In genomic region chr2:163237999-163238529, GRCm38 (mm10) we compare ENCODE assay signal across 12 mouse cellular contexts. TPM values are rescaled to one million over a fixed set of nuclear protein-coding genes. Genes with fewer than 3 reads are reported as not detected.
DNase-seq lines count a peak whose midpoint lies in the region; ATAC-seq lines count a peak whose summit lies in the region.
"Had no signal": no experiment of that assay in that cellular context is flagged by ENCODE, and none has a peak within 500 bp of the region (broad histone marks: within the 10 kb centered on the region; RNA-seq: fewer than 3 reads in every experiment).

No protein-coding gene starts in this region.

- H3K27me3 ChIP-seq in heart, embryonic 12.5 days (replicated peaks) = peaks cover 6% of the 10 kb centered on the region; the same call in 1 of the 2 replicates
- H3K27me3 ChIP-seq in lung, embryonic 15.5 days = no peaks in the 10 kb centered on the region
- H3K27me3 ChIP-seq in hindbrain, embryonic 14.5 days (ENCODE audit: control insufficient read depth, insufficient read depth, low read length) = no peaks in the 10 kb centered on the region
- no peaks in the 10 kb centered on the region for H3K27me3 ChIP-seq in neural tube, embryonic 14.5 days (ENCODE audit: control insufficient read depth, insufficient read depth, low read length)
- H3K27me3 ChIP-seq in liver, embryonic 12.5 days (replicated peaks) = peaks cover 34% of the 10 kb centered on the region
- peaks cover 2% of the 10 kb centered on the region; the same call in 1 of the 2 replicates for H3K27me3 ChIP-seq in intestine, embryonic 15.5 days (replicated peaks)
- H3K27me3 ChIP-seq: heart, embryonic 13.5 days had no signal

- ATAC-seq in heart, embryonic 12.5 days (ENCODE audit: insufficient number of reproducible peaks, low FRiP score) = no peak
- peak; percentile 75; the same call in 1 of the 2 replicates for ATAC-seq in lung, embryonic 15.5 days (ENCODE audit: borderline replicate concordance, extremely low read depth, low FRiP score, low TSS enrichment)
- ATAC-seq in hindbrain, embryonic 14.5 days (ENCODE audit: low FRiP score) = peak; percentile 74
- ATAC-seq in neural tube, embryonic 14.5 days (ENCODE audit: low read depth) = peak; percentile 66; the same call in 1 of the 2 replicates
- no peak for ATAC-seq in liver, embryonic 12.5 days
- no peak for ATAC-seq in intestine, embryonic 15.5 days

- no peaks in the 10 kb centered on the region for H3K9me3 ChIP-seq in heart, embryonic 12.5 days (replicated peaks)
- H3K9me3 ChIP-seq in lung, embryonic 15.5 days = no peaks in the 10 kb centered on the region
- H3K9me3 ChIP-seq in hindbrain, embryonic 14.5 days (ENCODE audit: control insufficient read depth, low read length) = no peaks in the 10 kb centered on the region
- no peaks in the 10 kb centered on the region for H3K9me3 ChIP-seq in neural tube, embryonic 14.5 days (ENCODE audit: control insufficient read depth, low read length)
- H3K9me3 ChIP-seq in liver, embryonic 12.5 days (replicated peaks) = no peaks in the 10 kb centered on the region
- H3K9me3 ChIP-seq in intestine, embryonic 15.5 days = no peaks in the 10 kb centered on the region
- H3K9me3 ChIP-seq: heart, embryonic 13.5 days had no signal

- H3K36me3 ChIP-seq in heart, embryonic 12.5 days = no peaks in the 10 kb centered on the region
- H3K36me3 ChIP-seq in lung, embryonic 15.5 days = no peaks in the 10 kb centered on the region
- H3K36me3 ChIP-seq in hindbrain, embryonic 14.5 days (replicated peaks; ENCODE audit: control insufficient read depth, insufficient read depth) = no peaks in the 10 kb centered on the region
- no peaks in the 10 kb centered on the region for H3K36me3 ChIP-seq in neural tube, embryonic 14.5 days (ENCODE audit: control insufficient read depth, insufficient read depth, low read length)
- no peaks in the 10 kb centered on the region for H3K36me3 ChIP-seq in liver, embryonic 12.5 days
- no peaks in the 10 kb centered on the region for H3K36me3 ChIP-seq in intestine, embryonic 15.5 days
- H3K36me3 ChIP-seq: heart, embryonic 13.5 days had no signal

- WGBS in heart, embryonic 12.5 days = 80% methylated on average over 12 of the region's 12 CpGs
- 56% methylated on average over 12 of the region's 12 CpGs for WGBS in lung, embryonic 15.5 days
- WGBS in hindbrain, embryonic 14.5 days = 48% methylated on average over 12 of the region's 12 CpGs
- WGBS in neural tube, embryonic 14.5 days = 28% methylated on average over 12 of the region's 12 CpGs
- WGBS in liver, embryonic 12.5 days (ENCODE audit: insufficient replicate concordance) = 70% methylated on average over 12 of the region's 12 CpGs
- WGBS in intestine, embryonic 15.5 days = 59% methylated on average over 12 of the region's 12 CpGs

- intact Hi-C loops in heart, postnatal 10 days (cut with DNase I) = no loop called here

- 0 out of 2 replicates have a peak, but pooled peaks cover 11% of the 10 kb centered on the region for H3K4me1 ChIP-seq in heart, embryonic 12.5 days (replicated peaks)
- peaks cover 35% of the 10 kb centered on the region for H3K4me1 ChIP-seq in lung, embryonic 15.5 days
- H3K4me1 ChIP-seq in hindbrain, embryonic 14.5 days (replicated peaks; ENCODE audit: control insufficient read depth, insufficient read depth, low read length) = peaks cover 18% of the 10 kb centered on the region
- H3K4me1 ChIP-seq in neural tube, embryonic 14.5 days (ENCODE audit: control insufficient read depth, insufficient read depth, low read length) = peaks cover 19% of the 10 kb centered on the region
- 0 out of 2 replicates have a peak, but pooled peaks cover 3% of the 10 kb centered on the region for H3K4me1 ChIP-seq in liver, embryonic 12.5 days
- H3K4me1 ChIP-seq in intestine, embryonic 15.5 days (replicated peaks) = 0 out of 2 replicates have a peak, but pooled peaks cover 9% of the 10 kb centered on the region

- DNase-seq in heart, postnatal 10 days = peak; percentile 22 to 37
- DNase-seq in lung, postnatal 36 days = no peak
- peak; percentile 59 for DNase-seq in hindbrain, embryonic 14.5 days (ENCODE audit: low spot score)
- DNase-seq: cerebellum, adult 9-10 months; right cerebral cortex, postnatal 14 days had no signal

- no peak overlapping the region for H3K27ac ChIP-seq in heart, embryonic 12.5 days (ENCODE audit: poor library complexity, severe bottlenecking)
- 0 out of 2 replicates have a peak overlapping the region, but pooled peaks have one; percentile 12 for H3K27ac ChIP-seq in lung, embryonic 15.5 days
- no peak overlapping the region; the same call in 1 of the 2 replicates for H3K27ac ChIP-seq in hindbrain, embryonic 14.5 days
- H3K27ac ChIP-seq in neural tube, embryonic 14.5 days (ENCODE audit: low read depth, low read length) = no peak overlapping the region; the same call in 1 of the 2 replicates
- no peak overlapping the region for H3K27ac ChIP-seq in liver, embryonic 12.5 days
- H3K27ac ChIP-seq in intestine, embryonic 15.5 days = no peak overlapping the region
- H3K27ac ChIP-seq: heart, embryonic 13.5 days had no signal

- no peak overlapping the region for H3K9ac ChIP-seq in heart, embryonic 12.5 days
- no peak overlapping the region for H3K9ac ChIP-seq in lung, embryonic 15.5 days
- no peak overlapping the region for H3K9ac ChIP-seq in hindbrain, embryonic 14.5 days
- H3K9ac ChIP-seq in neural tube, embryonic 14.5 days (replicated peaks; ENCODE audit: low read depth, low read length) = no peak overlapping the region
- H3K9ac ChIP-seq in liver, embryonic 12.5 days = no peak overlapping the region
- no peak overlapping the region for H3K9ac ChIP-seq in intestine, embryonic 15.5 days
- H3K9ac ChIP-seq: heart, embryonic 13.5 days had no signal

- H3K4me3 ChIP-seq in heart, embryonic 12.5 days = no peak overlapping the region
- H3K4me3 ChIP-seq in lung, embryonic 15.5 days = no peak overlapping the region
- H3K4me3 ChIP-seq in hindbrain, embryonic 14.5 days (replicated peaks; ENCODE audit: low read length) = no peak overlapping the region
- H3K4me3 ChIP-seq in neural tube, embryonic 14.5 days (ENCODE audit: low read depth, low read length) = no peak overlapping the region
- no peak overlapping the region for H3K4me3 ChIP-seq in liver, embryonic 12.5 days
- H3K4me3 ChIP-seq in intestine, embryonic 15.5 days (replicated peaks) = no peak overlapping the region
- H3K4me3 ChIP-seq: heart, embryonic 13.5 days had no signal

- H3K4me2 ChIP-seq in heart, embryonic 12.5 days = no peak overlapping the region
- no peak overlapping the region for H3K4me2 ChIP-seq in lung, embryonic 15.5 days
- H3K4me2 ChIP-seq in hindbrain, embryonic 14.5 days (replicated peaks) = no peak overlapping the region
- no peak overlapping the region for H3K4me2 ChIP-seq in neural tube, embryonic 14.5 days (ENCODE audit: low read depth, low read length)
- no peak overlapping the region for H3K4me2 ChIP-seq in liver, embryonic 12.5 days
- H3K4me2 ChIP-seq in intestine, embryonic 15.5 days (replicated peaks) = no peak overlapping the region
- H3K4me2 ChIP-seq: heart, embryonic 13.5 days had no signal

RNA-seq across cellular contexts. Expression of gene Tox2, which starts 35.1 kb away (rescaled TPM):
- 1 to 10 TPM; 3.2 to 3.4 TPM for total RNA-seq in heart, postnatal 10 days (2021)
- polyA plus RNA-seq in heart, embryonic 12.5 days (2016; fragmentation: Nextera tagmentation; extraction: Ambion mirVana) = 2.4 and 3.0 TPM in 2 replicates
- 2.8 and 3.3 TPM in 2 replicates for polyA plus RNA-seq in lung, embryonic 15.5 days (2015; fragmentation: Nextera tagmentation; extraction: Ambion mirVana)
- 28.7 and 31.4 TPM in 2 replicates for polyA plus RNA-seq in hindbrain, embryonic 14.5 days (2014; fragmentation: Nextera tagmentation; extraction: Ambion mirVana)
- polyA plus RNA-seq in neural tube, embryonic 14.5 days (2014; fragmentation: Nextera tagmentation; extraction: Ambion mirVana) = 24.1 and 24.2 TPM in 2 replicates
- polyA plus RNA-seq in liver, embryonic 12.5 days (2016; fragmentation: Nextera tagmentation; extraction: Ambion mirVana) = 0.99 and 1.2 TPM in 2 replicates
- 5.0 and 6.1 TPM in 2 replicates for polyA plus RNA-seq in intestine, embryonic 15.5 days (2015; fragmentation: Nextera tagmentation; extraction: Ambion mirVana)
- total RNA-seq: megakaryocyte, adult 5-6 weeks had no signal

Comparison
In these comparisons a context has a peak if more than half of its experiments do, and no peak if none do; other contexts are left out.
1. ATAC-seq: peak in lung, embryonic 15.5 days (single experiment), hindbrain, embryonic 14.5 days (single experiment) and neural tube, embryonic 14.5 days (single experiment); none in heart, embryonic 12.5 days (single experiment), liver, embryonic 12.5 days (single experiment) and intestine, embryonic 15.5 days (single experiment).